Mouse (Mus musculus): ENCODE results near the gene Snurf. TPM values are rescaled to one million over a fixed set of nuclear protein-coding genes. Genes with fewer than 3 reads are reported as not detected.

Snurf gene
- 27.2 and 33.5 TPM in 2 replicates for polyA plus RNA-seq (2015; fragmentation: Nextera tagmentation; extraction: Ambion mirVana)

GRCm38 (mm10) chr7:60004606-60005330 lies at the start of gene Snurf, which contains the start of gene Gm38393:
Gene Snurf, minus strand, starts transcription at chr7:60005049.
Gene Gm38393, minus strand, starts transcription at chr7:60005064.
- ATAC-seq = peak; percentile 56
- 0 out of 2 replicates have a peak within 1 kb of the TSS, but pooled peaks have one; percentile 17 for H3K27ac ChIP-seq
- 44% methylated on average over 30 of the region's 30 CpGs for WGBS

GRCm38 (mm10) chr7:60047481-60048201 lies 42.8 kb upstream of the Snurf start:
- H3K4me2 ChIP-seq (replicated peaks) = no peak overlapping the region
- no peaks in the 10 kb centered on the region for H3K4me1 ChIP-seq (replicated peaks)
- no peaks in the 10 kb centered on the region for H3K36me3 ChIP-seq
- no peaks in the 10 kb centered on the region for H3K27me3 ChIP-seq (replicated peaks)
- no peaks in the 10 kb centered on the region for H3K9me3 ChIP-seq
- 66% methylated on average over 6 of the region's 6 CpGs for WGBS
- ATAC-seq = no peak
- no peak overlapping the region for H3K9ac ChIP-seq
- H3K27ac ChIP-seq = no peak overlapping the region
- no peak overlapping the region for H3K4me3 ChIP-seq (replicated peaks)

More at GRCm38 (mm10) chr7:60004606-60005330, at the start of gene Snurf, which contains the start of gene Gm38393:
- peak within 1 kb of the TSS; percentile 73 for H3K4me2 ChIP-seq (replicated peaks)
- no peaks in the 10 kb centered on the region for H3K9me3 ChIP-seq
- no peaks in the 10 kb centered on the region for H3K4me1 ChIP-seq (replicated peaks)
- H3K4me3 ChIP-seq (replicated peaks) = peak within 1 kb of the TSS; percentile 50
- H3K36me3 ChIP-seq = no peaks in the 10 kb centered on the region
- no peaks in the 10 kb centered on the region for H3K27me3 ChIP-seq (replicated peaks)
- H3K9ac ChIP-seq = peak within 1 kb of the TSS; percentile 45

GRCm38 (mm10) chr7:60013186-60013585 lies 8.3 kb upstream of the Snurf start:
- H3K27me3 ChIP-seq (replicated peaks) = no peaks in the 10 kb centered on the region
- H3K9me3 ChIP-seq = no peaks in the 10 kb centered on the region
- no peak overlapping the region for H3K27ac ChIP-seq
- H3K9ac ChIP-seq = no peak overlapping the region
- no peak overlapping the region for H3K4me2 ChIP-seq (replicated peaks)
- peak; percentile 77 for ATAC-seq
- 61% methylated on average over 3 of the region's 3 CpGs for WGBS
- H3K4me3 ChIP-seq (replicated peaks) = no peak overlapping the region
- H3K36me3 ChIP-seq = no peaks in the 10 kb centered on the region
- no peaks in the 10 kb centered on the region for H3K4me1 ChIP-seq (replicated peaks)

- WGBS = 41% methylated on average over 3 of the region's 3 CpGs
- no peak for ATAC-seq
- H3K27ac ChIP-seq = no peak overlapping the region
- no peaks in the 10 kb centered on the region for H3K4me1 ChIP-seq (replicated peaks)
- no peaks in the 10 kb centered on the region for H3K36me3 ChIP-seq
- no peak overlapping the region for H3K4me2 ChIP-seq (replicated peaks)
- no peaks in the 10 kb centered on the region for H3K27me3 ChIP-seq (replicated peaks)
- H3K9me3 ChIP-seq = no peaks in the 10 kb centered on the region
- H3K4me3 ChIP-seq (replicated peaks) = no peak overlapping the region
- H3K9ac ChIP-seq = no peak overlapping the region
These were observed 3.0 kb upstream of the Snurf start for GRCm38 (mm10) chr7:60007727-60008360.

DNA sequence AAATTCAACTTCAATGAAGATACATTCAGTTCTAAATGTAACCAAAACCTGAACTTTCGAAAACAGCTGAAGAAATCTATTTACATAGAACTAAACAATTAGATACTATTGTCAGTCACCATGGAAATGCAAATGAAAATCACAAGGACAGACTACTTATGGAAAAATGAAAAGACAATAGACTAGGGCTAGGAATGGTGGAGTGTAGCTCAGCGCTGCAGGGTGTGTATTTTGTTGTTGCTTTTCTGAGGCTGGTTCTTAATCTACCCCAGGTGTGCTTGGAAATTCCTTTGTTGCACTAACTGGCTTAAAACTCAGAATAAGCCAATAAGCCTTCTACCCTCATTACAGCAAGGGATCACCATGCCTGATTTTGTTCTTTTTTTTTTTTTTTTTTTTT lies 1.4 kb upstream of the Snurf start:
- H3K27ac ChIP-seq = no peak overlapping the region
- no peak overlapping the region for H3K4me3 ChIP-seq (replicated peaks)
- no peaks in the 10 kb centered on the region for H3K9me3 ChIP-seq
- no peaks in the 10 kb centered on the region for H3K4me1 ChIP-seq (replicated peaks)
- H3K27me3 ChIP-seq (replicated peaks) = no peaks in the 10 kb centered on the region
- H3K4me2 ChIP-seq (replicated peaks) = no peak overlapping the region
- no peak for ATAC-seq
- H3K36me3 ChIP-seq = no peaks in the 10 kb centered on the region
- 54% methylated on average over 2 of the region's 2 CpGs for WGBS
- no peak overlapping the region for H3K9ac ChIP-seq

DNA sequence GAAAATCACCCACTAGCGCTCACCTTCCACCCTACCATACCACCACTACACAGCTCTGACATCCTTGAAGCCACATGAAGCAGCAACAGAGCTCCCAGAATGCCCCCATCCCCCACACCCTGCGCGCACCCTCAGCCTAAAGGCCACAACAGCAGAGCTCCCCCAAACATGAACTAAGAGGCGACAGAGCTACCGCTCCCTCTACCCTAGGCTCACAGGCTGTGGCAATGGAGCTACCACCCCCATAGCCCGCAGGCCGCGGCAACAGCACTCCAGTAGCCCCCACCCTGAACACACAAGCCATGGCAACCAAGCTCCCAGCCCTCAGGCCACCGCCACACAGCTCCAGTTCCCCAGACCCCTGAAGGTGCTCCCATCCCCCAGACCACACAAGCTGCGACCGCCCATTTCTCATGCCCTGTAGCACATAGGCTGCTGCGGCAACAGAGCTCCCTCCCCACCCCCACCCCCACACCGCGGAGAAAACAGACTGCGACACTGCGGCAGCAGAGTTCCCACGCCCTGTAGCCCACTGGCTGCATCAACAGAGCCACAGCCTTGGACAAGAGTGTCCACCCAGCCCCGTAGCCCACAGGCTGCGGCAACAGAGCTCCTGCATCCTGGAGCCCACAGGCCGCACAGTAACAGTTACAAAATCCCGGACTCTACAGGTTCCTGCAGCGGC lies 786 bp downstream of the Snurf start:
- H3K27ac ChIP-seq = 0 out of 2 replicates have a peak overlapping the region, but pooled peaks have one; percentile 17
- ATAC-seq = peak; percentile 73
- H3K4me1 ChIP-seq (replicated peaks) = no peaks in the 10 kb centered on the region
- WGBS = 50% methylated on average over 22 of the region's 22 CpGs
- peak overlapping the region; percentile 50 for H3K4me3 ChIP-seq (replicated peaks)
- H3K36me3 ChIP-seq = no peaks in the 10 kb centered on the region
- peak overlapping the region; percentile 45 for H3K9ac ChIP-seq
- H3K27me3 ChIP-seq (replicated peaks) = no peaks in the 10 kb centered on the region
- peak overlapping the region; percentile 73 for H3K4me2 ChIP-seq (replicated peaks)
- H3K9me3 ChIP-seq = no peaks in the 10 kb centered on the region

DNA sequence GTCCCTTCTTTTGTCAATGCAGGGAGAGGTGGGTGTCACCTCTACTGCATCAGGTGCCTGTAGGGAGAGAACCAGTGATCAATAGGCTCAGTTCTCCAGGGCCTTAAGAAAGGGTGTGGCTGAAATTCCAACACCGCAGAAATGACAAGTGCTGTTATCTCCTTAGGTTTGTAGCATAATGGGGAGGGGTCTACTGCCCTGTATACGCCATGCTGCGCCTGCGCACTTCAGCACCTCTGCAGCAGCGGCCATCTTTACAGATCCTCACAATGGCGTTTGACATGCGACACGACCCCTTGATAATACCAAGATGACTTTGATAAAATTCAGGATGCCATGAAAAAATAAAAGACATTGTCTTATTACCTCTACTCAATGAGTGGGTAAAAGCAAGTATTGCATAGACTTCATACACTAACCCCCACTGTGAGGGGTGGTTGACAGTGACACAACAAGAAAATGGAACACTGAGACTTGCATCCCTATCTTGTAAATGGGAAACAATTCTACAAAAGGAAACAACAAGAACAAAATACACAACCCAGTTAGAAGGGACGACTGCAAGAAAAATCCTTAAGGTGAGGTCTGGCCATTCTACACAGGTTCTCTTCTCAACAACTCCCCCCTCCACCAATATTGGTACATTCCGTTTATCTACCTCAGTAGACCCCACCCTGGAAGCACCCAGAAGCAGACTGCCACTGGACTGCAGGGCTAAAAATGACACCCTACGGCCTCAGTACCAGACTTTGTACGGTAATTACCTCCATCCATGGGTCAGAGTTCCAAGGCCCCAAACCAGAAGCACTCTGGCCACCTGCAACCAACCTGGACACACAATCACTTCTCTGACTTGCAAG lies 1.6 kb downstream of the Snurf start:
- Histone ChIP-seq H3K27ac (no peak overlapping the region), H3K4me2 (replicated peaks) (peak overlapping the region; percentile 73), H3K36me3 (no peaks in the 10 kb centered on the region), H3K9me3 (no peaks in the 10 kb centered on the region), H3K4me3 (replicated peaks) (peak overlapping the region; percentile 50), H3K9ac (no peak overlapping the region), H3K27me3 (replicated peaks) (no peaks in the 10 kb centered on the region), H3K4me1 (replicated peaks) (no peaks in the 10 kb centered on the region)
- WGBS = 54% methylated on average over 12 of the region's 12 CpGs
- peak; percentile 70 for ATAC-seq

- no peak overlapping the region for H3K9ac ChIP-seq
- H3K4me2 ChIP-seq (replicated peaks) = no peak overlapping the region
- H3K36me3 ChIP-seq = no peaks in the 10 kb centered on the region
- no peaks in the 10 kb centered on the region for H3K27me3 ChIP-seq (replicated peaks)
- 53% methylated on average over 1 of the region's 1 CpGs for WGBS
- ATAC-seq = no peak
- H3K4me3 ChIP-seq (replicated peaks) = no peak overlapping the region
- no peaks in the 10 kb centered on the region for H3K9me3 ChIP-seq
- H3K4me1 ChIP-seq (replicated peaks) = no peaks in the 10 kb centered on the region
- no peak overlapping the region for H3K27ac ChIP-seq
These were observed 26.2 kb downstream of the Snurf start for GRCm38 (mm10) chr7:59978646-59979045.

Other genes starting within 250 kb of the Snurf start
- 0.35 and 0.49 TPM in 2 replicates for gene Gm38393, start within 50 bp of the Snurf start, polyA plus RNA-seq (2015; fragmentation: Nextera tagmentation; extraction: Ambion mirVana)
- gene Snrpn, start 135.2 kb upstream of the Snurf start, polyA plus RNA-seq (2015; fragmentation: Nextera tagmentation; extraction: Ambion mirVana) = 45.8 and 49.5 TPM in 2 replicates